Mouse (Mus musculus) limb, embryonic 10.5 days (tissue): ENCODE data around the gene Srcin1. TPM values are rescaled to one million over a fixed set of nuclear protein-coding genes. Genes with fewer than 3 reads are reported as not detected.

Experiments
- DNase-seq: peaks from one replicate; pipeline ENCODE4 v3.0.0-alpha.2; 2017; ENCODE audit warnings: low spot score
- H3K27ac ChIP-seq: fragments of 300-500 bp; sonication (generic); 2 replicates; pipeline ENCODE4 v1.5.1; 2016; ENCODE audit warnings: mild to moderate bottlenecking
- H3K27me3 ChIP-seq: fragments of 300-500 bp; sonication (generic); 2 replicates; pipeline ENCODE4 v1.6.1; 2016; ENCODE audit warnings: low read depth, mild to moderate bottlenecking; ENCODE audit not compliant: poor library complexity, severe bottlenecking
- H3K36me3 ChIP-seq: fragments of 300-500 bp; sonication (generic); 2 replicates; pipeline ENCODE4 v1.6.1; 2016; ENCODE audit warnings: mild to moderate bottlenecking, moderate library complexity
- H3K4me1 ChIP-seq: fragments of 300-500 bp; sonication (generic); 2 replicates; pipeline ENCODE4 v1.6.1; 2016
- H3K4me3 ChIP-seq: fragments of 300-500 bp; sonication (generic); 2 replicates; pipeline ENCODE4 v1.5.1; 2016; ENCODE audit warnings: mild to moderate bottlenecking, moderate library complexity
- H3K9me3 ChIP-seq: fragments of 300-500 bp; sonication (generic); replicated peaks from 2 replicates; pipeline ENCODE4 v1.6.1; 2016; ENCODE audit warnings: mild to moderate bottlenecking
- WGBS: fragments of 180-500 bp; shearing (Covaris S2); methylation state at CpG from one replicate; pipeline ENCODE4 v1.1.7; 2016; 5-methylcytosine and 5-hydroxymethylcytosine counted together
- polyA plus RNA-seq: library from polyadenylated mRNA; unstranded; fragments of >200 nt; fragmentation: Nextera tagmentation; extraction: Ambion mirVana; gene quantifications from 2 replicates; pipeline ENCODE4 v1.2.1, GENCODE M21; 2016

Srcin1 gene
- polyA plus RNA-seq, 1 experiment from 2014 or later, result 0.24 TPM

GRCm38 (mm10) chr11:97471276-97471675, 104.7 kb downstream of the Srcin1 start:
- H3K9me3 ChIP-seq, result no peaks in the 10 kb centered on the region
- WGBS, result 80% methylated on average over 6 of the region's 6 CpGs
- no peaks in the 10 kb centered on the region for H3K27me3 ChIP-seq
- DNase-seq, result no peak
- 0 out of 2 replicates have a peak, but pooled peaks cover 5% of the 10 kb centered on the region for H3K4me1 ChIP-seq
- peaks cover 90% of the 10 kb centered on the region for H3K36me3 ChIP-seq
- no peak overlapping the region for H3K4me3 ChIP-seq
- no peak overlapping the region for H3K27ac ChIP-seq

GRCm38 (mm10) chr11:97469828-97470227, 106.2 kb downstream of the Srcin1 start:
- Histone ChIP-seq H3K36me3 (peaks cover 90% of the 10 kb centered on the region), H3K27ac (no peak overlapping the region), H3K9me3 (no peaks in the 10 kb centered on the region), H3K4me1 (0 out of 2 replicates have a peak, but pooled peaks cover 6% of the 10 kb centered on the region), H3K4me3 (no peak overlapping the region), H3K27me3 (0 out of 2 replicates have a peak, but pooled peaks cover 4% of the 10 kb centered on the region)
- DNase-seq, result no peak
- 90% methylated on average over 7 of the region's 7 CpGs for WGBS

- Histone ChIP-seq H3K9me3 (no peaks in the 10 kb centered on the region), H3K27ac (no peak overlapping the region), H3K4me1 (0 out of 2 replicates have a peak, but pooled peaks cover 6% of the 10 kb centered on the region), H3K36me3 (peaks cover 90% of the 10 kb centered on the region), H3K27me3 (peaks cover 15% of the 10 kb centered on the region), H3K4me3 (no peak overlapping the region)
- 52% methylated on average over 14 of the region's 14 CpGs for WGBS
- peak; percentile 89 for DNase-seq
Measured at GRCm38 (mm10) chr11:97468639-97469287, 107.2 kb downstream of the Srcin1 start.

- Histone ChIP-seq H3K27ac (no peak overlapping the region), H3K36me3 (peaks cover 91% of the 10 kb centered on the region), H3K4me3 (no peak overlapping the region), H3K27me3 (peaks cover 31% of the 10 kb centered on the region), H3K9me3 (no peaks in the 10 kb centered on the region), H3K4me1 (peaks cover 9% of the 10 kb centered on the region; the same call in 1 of the 2 replicates)
- WGBS, result 84% methylated on average over 10 of the region's 10 CpGs
- no peak for DNase-seq
Measured at GRCm38 (mm10) chr11:97466444-97467160, 109.4 kb downstream of the Srcin1 start.

- Histone ChIP-seq H3K27ac (no peak overlapping the region), H3K4me3 (no peak overlapping the region)
Measured at GRCm38 (mm10) chr11:97465957-97466356, 110.0 kb downstream of the Srcin1 start.

GRCm38 (mm10) chr11:97463991-97464390, 112.0 kb downstream of the Srcin1 start:
- Histone ChIP-seq H3K27me3 (peaks cover 31% of the 10 kb centered on the region), H3K4me1 (peaks cover 9% of the 10 kb centered on the region; the same call in 1 of the 2 replicates), H3K4me3 (no peak overlapping the region), H3K9me3 (no peaks in the 10 kb centered on the region), H3K36me3 (peaks cover 90% of the 10 kb centered on the region), H3K27ac (no peak overlapping the region)
- no peak for DNase-seq
- 85% methylated on average over 4 of the region's 4 CpGs for WGBS

More at GRCm38 (mm10) chr11:97465957-97466356, 110.0 kb downstream of the Srcin1 start:
- DNase-seq, result no peak
- H3K9me3 ChIP-seq, result no peaks in the 10 kb centered on the region
- H3K4me1 ChIP-seq, result peaks cover 9% of the 10 kb centered on the region; the same call in 1 of the 2 replicates
- peaks cover 91% of the 10 kb centered on the region for H3K36me3 ChIP-seq
- 90% methylated on average over 12 of the region's 12 CpGs for WGBS
- peaks cover 31% of the 10 kb centered on the region for H3K27me3 ChIP-seq

GRCm38 (mm10) chr11:97463166-97463565, 112.8 kb downstream of the Srcin1 start:
- WGBS, result 39% methylated on average over 33 of the region's 33 CpGs
- Histone ChIP-seq H3K9me3 (no peaks in the 10 kb centered on the region), H3K4me3 (no peak overlapping the region), H3K27me3 (peaks cover 31% of the 10 kb centered on the region), H3K36me3 (peaks cover 93% of the 10 kb centered on the region), H3K4me1 (peaks cover 9% of the 10 kb centered on the region; the same call in 1 of the 2 replicates), H3K27ac (peak overlapping the region; percentile 6; the same call in 1 of the 2 replicates)
- DNase-seq, result no peak

GRCm38 (mm10) chr11:97462538-97462937, 113.4 kb downstream of the Srcin1 start:
- 92% methylated on average over 6 of the region's 6 CpGs for WGBS
- H3K27ac ChIP-seq, result no peak overlapping the region
- H3K36me3 ChIP-seq, result peaks cover 97% of the 10 kb centered on the region

GRCm38 (mm10) chr11:97461307-97461820, 114.6 kb downstream of the Srcin1 start:
- Histone ChIP-seq H3K4me1 (peaks cover 6% of the 10 kb centered on the region; the same call in 1 of the 2 replicates), H3K9me3 (no peaks in the 10 kb centered on the region), H3K27ac (no peak overlapping the region), H3K4me3 (no peak overlapping the region), H3K27me3 (peaks cover 31% of the 10 kb centered on the region), H3K36me3 (peaks cover 96% of the 10 kb centered on the region)
- DNase-seq, result no peak
- 96% methylated on average over 3 of the region's 3 CpGs for WGBS

More at GRCm38 (mm10) chr11:97462538-97462937, 113.4 kb downstream of the Srcin1 start:
- no peaks in the 10 kb centered on the region for H3K9me3 ChIP-seq
- H3K4me3 ChIP-seq, result no peak overlapping the region
- no peak for DNase-seq
- peaks cover 31% of the 10 kb centered on the region for H3K27me3 ChIP-seq
- peaks cover 9% of the 10 kb centered on the region; the same call in 1 of the 2 replicates for H3K4me1 ChIP-seq

Other genes starting within 250 kb of the Srcin1 start
- 0.10 and 0.11 TPM in 2 replicates for gene Gpr179, start 224.1 kb downstream of the Srcin1 start, polyA plus RNA-seq
- gene Socs7, start 213.6 kb downstream of the Srcin1 start, polyA plus RNA-seq, result 3.5 and 4.4 TPM in 2 replicates
- 3.5 and 3.9 TPM in 2 replicates for gene Arhgap23, start 160.7 kb downstream of the Srcin1 start, polyA plus RNA-seq
- 0.49 and 0.54 TPM in 2 replicates for gene 4933428G20Rik, start 75.8 kb downstream of the Srcin1 start, polyA plus RNA-seq
- gene Epop, start 53.5 kb upstream of the Srcin1 start, polyA plus RNA-seq, result 16.1 and 23.8 TPM in 2 replicates
- gene Mllt6, start 87.2 kb upstream of the Srcin1 start, polyA plus RNA-seq, result 2.5 TPM in 2 replicates
- 9.4 and 15.3 TPM in 2 replicates for gene Cisd3, start 109.6 kb upstream of the Srcin1 start, polyA plus RNA-seq
- gene Pcgf2, start 124.3 kb upstream of the Srcin1 start, polyA plus RNA-seq, result 21.0 and 21.5 TPM in 2 replicates
- gene Psmb3, start 127.2 kb upstream of the Srcin1 start, polyA plus RNA-seq, result 626 and 675 TPM in 2 replicates
- 1.6 and 1.9 TPM in 2 replicates for gene Pip4k2b, start 168.5 kb upstream of the Srcin1 start, polyA plus RNA-seq
- 17.8 and 21.6 TPM in 2 replicates for gene Cwc25, start 190.4 kb upstream of the Srcin1 start, polyA plus RNA-seq
- 0.43 and 0.74 TPM in 2 replicates for gene 1700001P01Rik, start 199.7 kb upstream of the Srcin1 start, polyA plus RNA-seq
- gene Rpl23, start 206.3 kb upstream of the Srcin1 start, polyA plus RNA-seq, result 449 and 506 TPM in 2 replicates
- gene Lasp1, start 222.8 kb upstream of the Srcin1 start, polyA plus RNA-seq, result 90.0 and 110 TPM in 2 replicates